Comparison of ENCODE assay signal across 12 mouse cellular contexts in the genomic region with DNA sequence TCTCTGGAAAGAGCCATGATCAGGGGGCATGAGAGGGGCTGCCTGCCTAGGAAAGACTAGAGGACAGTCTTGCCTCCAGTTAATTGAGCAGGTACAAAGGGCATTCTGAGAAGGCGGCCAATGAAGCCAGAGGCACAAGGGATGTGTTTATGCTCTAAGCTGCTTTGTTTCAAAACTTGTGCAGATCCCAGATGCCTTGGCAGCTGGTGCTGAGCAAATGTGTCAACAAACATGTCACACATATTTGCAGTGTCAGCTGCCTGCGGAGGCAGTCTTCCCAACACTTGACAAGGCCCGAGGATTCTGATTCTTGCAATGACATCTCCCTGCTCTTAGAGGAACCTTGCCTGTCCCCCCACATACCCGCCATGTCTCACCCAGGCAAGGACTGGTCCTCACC. TPM values are rescaled to one million over a fixed set of nuclear protein-coding genes. Genes with fewer than 3 reads are reported as not detected.
DNase-seq lines count a peak whose midpoint lies in the region; ATAC-seq and TF ChIP-seq lines count a peak whose summit lies in the region.
"Had no signal": no experiment of that assay in that cellular context is flagged by ENCODE, and none has a peak within 500 bp of the region (broad histone marks: within the 10 kb centered on the region; RNA-seq: fewer than 3 reads in every experiment).

No protein-coding gene starts in this region.

- H3K27me3 ChIP-seq in lung, postnatal 0 days (replicated peaks; ENCODE audit: insufficient read depth, low read length), result no peaks in the 10 kb centered on the region
- H3K27me3 ChIP-seq in intestine, postnatal 0 days (replicated peaks; ENCODE audit: control insufficient read depth, insufficient read depth, low read length), result no peaks in the 10 kb centered on the region
- H3K27me3 ChIP-seq: limb, embryonic 15.5 days had no signal

- no peak overlapping the region for H3K27ac ChIP-seq in lung, postnatal 0 days (ENCODE audit: low read length)
- H3K27ac ChIP-seq in intestine, postnatal 0 days (ENCODE audit: low read depth, low read length), result no peak overlapping the region
- H3K27ac ChIP-seq: limb, embryonic 15.5 days had no signal

- no peaks in the 10 kb centered on the region for H3K36me3 ChIP-seq in lung, postnatal 0 days (ENCODE audit: insufficient read depth, low read length)
- H3K36me3 ChIP-seq in intestine, postnatal 0 days (ENCODE audit: control insufficient read depth, insufficient read depth), result no peaks in the 10 kb centered on the region; the same call in 1 of the 2 replicates

- no peak overlapping the region for H3K4me2 ChIP-seq in lung, postnatal 0 days (replicated peaks; ENCODE audit: low read depth, low read length)
- H3K4me2 ChIP-seq in intestine, postnatal 0 days (replicated peaks; ENCODE audit: low read depth), result no peak overlapping the region
- H3K4me2 ChIP-seq: limb, embryonic 15.5 days had no signal

- no peaks in the 10 kb centered on the region for H3K9me3 ChIP-seq in lung, postnatal 0 days (ENCODE audit: low read length)
- no peaks in the 10 kb centered on the region for H3K9me3 ChIP-seq in intestine, postnatal 0 days (ENCODE audit: control insufficient read depth)
- H3K9me3 ChIP-seq: limb, embryonic 15.5 days had no signal

- no peak for ATAC-seq in lung, postnatal 0 days
- no peak for ATAC-seq in intestine, postnatal 0 days
- ATAC-seq: midbrain, embryonic 16.5 days had no signal

- DNase-seq in lung, postnatal 10 days, result peak; percentile 47
- DNase-seq in lung, postnatal 0 days (ENCODE audit: low spot score), result no peak
- DNase-seq in frontal cortex, postnatal 10 days (ENCODE audit: low spot score in 2 of 2), result peak; percentile 29 to 47
- DNase-seq in layer of hippocampus, postnatal 25 days (ENCODE audit: extremely low spot score in 1 of 2, low spot score in 1 of 2), result peak; percentile 34 to 58
- peak; percentile 57 to 60 for DNase-seq in right cerebral cortex, postnatal 36 days (ENCODE audit: low spot score in 2 of 2)
- no peak for DNase-seq in cerebellum, postnatal 4 days (ENCODE audit: low spot score in 2 of 2)
- DNase-seq: adrenal gland, adult 2 months; cerebellum, postnatal 10 days; kidney, adult 18-20 months had no signal

- 42% methylated on average over 4 of the region's 4 CpGs for WGBS in lung, postnatal 0 days
- 57% methylated on average over 4 of the region's 4 CpGs for WGBS in intestine, postnatal 0 days

- TF ChIP-seq EP300 in lung, postnatal 0 days (IDR thresholded peaks at IDR 0.05), result no peak

- no peak overlapping the region for H3K4me3 ChIP-seq in lung, postnatal 0 days (ENCODE audit: low read depth, low read length)
- H3K4me3 ChIP-seq in intestine, postnatal 0 days (ENCODE audit: low read depth, low read length), result no peak overlapping the region
- H3K4me3 ChIP-seq: limb, embryonic 15.5 days had no signal

- no peaks in the 10 kb centered on the region for H3K4me1 ChIP-seq in lung, postnatal 0 days (ENCODE audit: insufficient read depth, low read depth, low read length)
- H3K4me1 ChIP-seq in intestine, postnatal 0 days (replicated peaks; ENCODE audit: control insufficient read depth, insufficient read depth, low read length), result no peaks in the 10 kb centered on the region
- H3K4me1 ChIP-seq: limb, embryonic 15.5 days had no signal

- H3K9ac ChIP-seq in lung, postnatal 0 days (replicated peaks; ENCODE audit: low read depth), result no peak overlapping the region
- H3K9ac ChIP-seq in intestine, postnatal 0 days (ENCODE audit: low read depth, low read length), result no peak overlapping the region
- H3K9ac ChIP-seq: limb, embryonic 15.5 days had no signal

- no peak for TF ChIP-seq CTCF in lung, postnatal 0 days (IDR thresholded peaks at IDR 0.05)
- TF ChIP-seq CTCF in intestine, postnatal 0 days (IDR thresholded peaks at IDR 0.05; ENCODE audit: low read depth), result no peak

RNA-seq across cellular contexts. Expression of a gene that starts 42.1 kb away (rescaled TPM):
- polyA plus RNA-seq in lung, postnatal 0 days (2015; fragmentation: Nextera tagmentation; extraction: Ambion mirVana), result 38.0 and 40.2 TPM in 2 replicates
- 10 to 100 TPM; 27.1 to 35.4 TPM for total RNA-seq in layer of hippocampus, postnatal 25 days (2021)
- 116 and 120 TPM in 2 replicates for polyA plus RNA-seq in intestine, postnatal 0 days (2015; fragmentation: Nextera tagmentation; extraction: Ambion mirVana)

RNA-seq across cellular contexts. Expression of a gene that starts 42.1 kb away (rescaled TPM):
- 8.2 and 8.7 TPM in 2 replicates for polyA plus RNA-seq in lung, postnatal 0 days (2015; fragmentation: Nextera tagmentation; extraction: Ambion mirVana)
- total RNA-seq in layer of hippocampus, postnatal 25 days (2021), result 10 to 100 TPM; 11.4 to 11.6 TPM
- polyA plus RNA-seq in intestine, postnatal 0 days (2015; fragmentation: Nextera tagmentation; extraction: Ambion mirVana), result 9.1 and 9.8 TPM in 2 replicates

Comparison
In these comparisons a context has a peak if more than half of its experiments do, and no peak if none do; other contexts are left out.
1. DNase-seq: peak in lung, postnatal 10 days (single experiment), frontal cortex, postnatal 10 days (2 of 2), layer of hippocampus, postnatal 25 days (2 of 2) and right cerebral cortex, postnatal 36 days (2 of 2); none in lung, postnatal 0 days (single experiment) and cerebellum, postnatal 4 days (0 of 2).